Mouse (Mus musculus) stomach, postnatal 0 days (tissue): ENCODE measurements around the gene Crk.

Experiments used
- CTCF ChIP-seq: IDR thresholded peaks from 2 replicates; pipeline ENCODE4 v1.5.1; 2016; ENCODE audit warnings: antibody characterized with exemption, low read depth, mild to moderate bottlenecking, moderate library complexity
- EP300 ChIP-seq: optimal IDR thresholded peaks from 2 replicates; pipeline ENCODE3; 2016; ENCODE audit warnings: antibody characterized with exemption

DNA sequence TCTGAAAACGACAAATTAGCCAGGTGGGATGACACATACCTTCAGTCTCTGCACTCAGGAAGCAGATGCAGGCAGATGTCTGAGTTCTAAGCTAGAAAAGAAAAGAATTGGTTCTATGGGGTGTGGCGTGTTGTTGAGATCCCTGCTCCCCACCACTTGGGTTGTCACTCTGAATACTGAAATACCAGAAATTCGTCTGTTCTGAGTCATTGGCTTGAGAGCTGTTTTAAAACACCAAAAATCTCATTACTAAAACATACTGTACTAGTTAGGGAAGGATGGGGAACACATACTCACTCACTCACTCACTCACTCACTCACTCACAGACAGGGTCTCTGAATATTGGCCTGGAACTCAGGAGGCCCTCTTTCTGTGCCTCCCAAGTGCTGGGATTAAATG is 57.9 kb downstream of the Crk start:
- TF ChIP-seq CTCF (no peak), EP300 (no peak)
